Comparison of ENCODE assay signal across 8 mouse cellular contexts in the genomic region with DNA sequence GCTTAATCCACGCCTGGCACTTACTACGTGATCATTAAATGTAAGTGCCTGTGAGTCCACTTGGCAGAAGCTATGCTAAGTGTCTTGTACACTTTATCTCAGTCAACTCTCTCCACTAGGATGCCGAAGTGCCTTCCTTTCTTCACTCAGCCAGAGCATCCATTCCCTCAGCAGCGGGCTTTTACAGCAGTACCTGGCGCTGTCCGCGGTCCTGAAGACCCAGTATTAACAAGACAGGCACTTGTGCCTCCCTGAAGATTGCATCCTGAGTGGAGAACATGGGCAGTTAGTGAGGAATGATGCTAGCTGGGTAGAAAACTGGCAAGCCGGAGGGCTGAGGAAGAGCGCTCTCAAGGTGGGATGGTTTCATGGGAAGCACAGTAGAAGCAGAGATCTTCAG.
DNase-seq lines count a peak whose midpoint lies in the region; ATAC-seq lines count a peak whose summit lies in the region.

No protein-coding gene starts in this region.

- ATAC-seq in granulocyte monocyte progenitor cell, adult 5-6 weeks (replicated peaks; ENCODE audit: poor library complexity, severe bottlenecking) = no peak

- DNase-seq in gastrocnemius, postnatal 14 days = peak; percentile 47
- no peak for DNase-seq in gastrocnemius, adult 8-10 months (ENCODE audit: low spot score in 2 of 2)
- DNase-seq in 3T3-L1 (ENCODE audit: low read depth, low spot score) = peak; percentile 59
- peak; percentile 79 for DNase-seq in adrenal gland, postnatal 25 days
- DNase-seq in kidney, postnatal 10 days = peak; percentile 93
- peak; percentile 82 for DNase-seq in retina, embryonic 14.5 days (ENCODE audit: low spot score)
- DNase-seq in left cerebral cortex, postnatal 14 days (ENCODE audit: low spot score in 2 of 2) = no peak

- intact Hi-C loops in gastrocnemius, postnatal 14 days (cut with DNase I; ENCODE audit: low total_unique reads) = no loop called here
- intact Hi-C loops in left cerebral cortex, postnatal 14 days (cut with DNase I) = no loop called here

Comparison
In these comparisons a context has a peak if more than half of its experiments do, and no peak if none do; other contexts are left out.
1. DNase-seq: peak in gastrocnemius, postnatal 14 days (single experiment), 3T3-L1 (single experiment), adrenal gland, postnatal 25 days (single experiment), kidney, postnatal 10 days (single experiment) and retina, embryonic 14.5 days (single experiment); none in gastrocnemius, adult 8-10 months (0 of 2) and left cerebral cortex, postnatal 14 days (0 of 2).